Mouse (Mus musculus) right cerebral cortex, postnatal 25 days (tissue): Measurements from ENCODE around the gene Cbx4.
A peak's percentile ranks its signal among the peaks of the same experiment; 100 is the strongest.
"Not testable (repeated sequence)": the region's sequence is repeated elsewhere in the genome, so short reads cannot be mapped to it uniquely, and the experiment has no call there.

Experiments
- DNase-seq: peaks from one replicate; pipeline ENCODE4 v3.0.0; 2022

Cbx4 gene

DNA sequence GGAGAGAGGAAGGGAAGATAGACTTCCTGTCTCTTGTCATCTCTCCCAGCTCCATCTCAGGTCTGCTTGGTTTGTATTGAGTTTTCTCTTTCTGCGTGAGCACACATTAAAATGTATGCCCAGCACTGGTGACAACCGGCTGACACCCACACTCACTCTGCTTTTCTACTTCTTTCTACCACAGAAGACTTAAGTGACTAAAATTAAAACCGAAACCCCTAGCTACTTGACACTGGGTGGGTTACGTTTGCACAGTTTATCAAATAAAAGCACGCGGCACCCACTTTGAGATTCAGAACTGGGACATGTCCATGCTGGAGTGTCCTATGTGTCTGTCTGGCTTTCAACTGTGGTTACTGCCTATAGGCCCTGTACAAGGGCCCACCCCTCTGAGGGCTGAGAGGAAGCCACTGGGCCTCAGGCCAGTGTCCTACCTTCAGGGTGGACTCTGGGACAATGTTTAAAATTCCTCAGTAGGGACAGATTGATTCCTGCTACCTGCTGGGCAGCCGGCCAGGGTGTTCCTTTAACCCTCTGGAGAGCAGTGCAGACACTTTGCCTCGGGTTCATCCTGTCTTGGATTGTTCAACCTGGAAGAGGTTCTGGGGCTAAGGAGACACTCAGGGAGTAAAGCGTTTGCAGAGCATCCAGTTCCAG lies 23.5 kb upstream of the Cbx4 start:
- DNase-seq = no peak

DNA sequence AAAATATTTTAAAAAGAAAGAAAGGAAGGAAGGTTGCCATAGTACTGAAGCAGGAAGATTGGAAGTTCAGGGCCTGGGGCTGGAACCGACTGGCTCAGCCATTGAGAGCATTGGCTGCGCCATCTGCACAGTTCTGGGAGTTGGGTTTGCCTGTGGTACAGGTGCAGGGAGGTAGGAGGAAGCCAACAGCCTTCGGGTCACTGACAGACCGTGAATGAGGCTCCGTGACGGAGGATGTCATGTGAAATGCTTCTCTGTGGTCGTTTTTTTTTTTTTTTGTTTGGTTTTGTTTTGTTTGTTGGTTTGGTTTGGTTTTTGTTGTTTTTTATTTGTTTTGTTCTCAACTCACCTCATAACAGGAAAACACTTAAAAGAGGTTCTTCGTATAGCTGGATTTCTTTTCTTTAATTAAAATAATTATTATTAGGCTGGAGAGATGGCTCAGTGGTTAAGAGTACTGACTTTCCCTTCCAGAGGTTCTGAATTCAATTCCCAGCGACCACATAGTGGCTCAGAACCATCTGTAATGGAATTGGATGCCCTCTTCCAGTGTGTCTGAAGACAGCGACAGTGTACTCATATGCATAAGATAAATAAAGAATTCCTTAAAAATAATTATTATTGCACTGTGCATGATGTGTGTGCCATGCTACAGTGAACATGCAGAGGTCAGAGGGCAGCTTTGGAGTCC lies 22.7 kb upstream of the Cbx4 start:
- no peak for DNase-seq

GRCm38 (mm10) chr11:119106289-119106688 lies 20.3 kb upstream of the Cbx4 start:
- no peak for DNase-seq

DNA sequence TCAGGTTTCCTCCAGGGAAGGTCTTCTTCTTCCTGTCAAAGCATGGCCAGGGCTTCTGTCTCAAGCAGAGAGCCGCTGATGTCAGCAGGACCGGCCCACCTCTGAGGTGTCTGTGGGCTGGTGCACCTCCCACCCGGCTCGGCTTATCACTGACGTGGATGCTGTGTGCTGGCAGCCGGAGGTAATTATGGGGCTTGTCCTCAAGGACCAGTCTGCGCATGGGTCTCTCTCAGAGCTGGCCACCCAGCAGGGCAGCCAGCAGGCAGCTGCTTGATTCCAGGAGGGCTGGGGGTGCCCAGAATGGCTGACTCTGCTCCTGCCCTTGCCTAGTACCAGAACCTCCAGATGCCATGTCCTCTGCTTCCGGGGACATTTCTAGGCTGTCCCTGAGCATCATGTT lies 19.7 kb upstream of the Cbx4 start:
- no peak for DNase-seq

DNA sequence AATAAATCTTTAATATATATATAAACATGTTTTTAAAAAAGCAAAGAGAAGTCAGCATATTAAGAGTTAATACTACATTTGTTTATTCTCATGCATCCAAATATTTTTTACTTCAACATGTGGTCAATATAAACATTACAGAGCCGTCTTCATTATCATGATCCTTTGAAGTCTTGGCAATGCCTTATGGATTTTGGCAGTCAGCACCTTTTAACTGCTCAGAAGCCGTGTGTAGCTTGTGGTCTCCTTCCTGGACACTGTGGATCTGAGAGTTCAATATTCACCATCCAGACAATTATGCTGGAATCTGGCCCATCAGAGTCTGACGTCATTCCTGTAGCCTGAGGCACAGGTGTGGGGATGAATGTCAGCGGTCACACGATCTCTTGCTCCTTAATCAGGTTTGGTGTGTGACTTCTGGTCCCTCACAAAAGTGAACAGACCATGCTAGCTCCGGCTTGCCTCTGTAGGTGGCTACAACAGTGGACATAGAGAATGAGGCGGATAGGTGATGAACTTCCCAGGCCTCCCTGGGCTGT lies 19.1 kb upstream of the Cbx4 start:
- no peak for DNase-seq

- DNase-seq = no peak
Measured at GRCm38 (mm10) chr11:119103991-119104390, 18.0 kb upstream of the Cbx4 start.

- DNase-seq = not testable (repeated sequence)
Measured at GRCm38 (mm10) chr11:119100355-119100754, 14.3 kb upstream of the Cbx4 start.

- no peak for DNase-seq
Measured at GRCm38 (mm10) chr11:119098202-119098601, 12.2 kb upstream of the Cbx4 start.

- no peak for DNase-seq
Measured at GRCm38 (mm10) chr11:119095441-119095840, 9.4 kb upstream of the Cbx4 start.

- DNase-seq = no peak
Measured at GRCm38 (mm10) chr11:119093322-119093721, 7.3 kb upstream of the Cbx4 start.

- DNase-seq = no peak
Measured at GRCm38 (mm10) chr11:119092286-119092685, 6.3 kb upstream of the Cbx4 start.

- no peak for DNase-seq
Measured at GRCm38 (mm10) chr11:119091598-119091991, 5.6 kb upstream of the Cbx4 start.

- no peak for DNase-seq
Measured at GRCm38 (mm10) chr11:119090961-119091597, 5.1 kb upstream of the Cbx4 start.

- no peak for DNase-seq
Measured at GRCm38 (mm10) chr11:119090076-119090960, 4.3 kb upstream of the Cbx4 start.

- no peak for DNase-seq
Measured at GRCm38 (mm10) chr11:119089235-119090075, 3.4 kb upstream of the Cbx4 start.

DNA sequence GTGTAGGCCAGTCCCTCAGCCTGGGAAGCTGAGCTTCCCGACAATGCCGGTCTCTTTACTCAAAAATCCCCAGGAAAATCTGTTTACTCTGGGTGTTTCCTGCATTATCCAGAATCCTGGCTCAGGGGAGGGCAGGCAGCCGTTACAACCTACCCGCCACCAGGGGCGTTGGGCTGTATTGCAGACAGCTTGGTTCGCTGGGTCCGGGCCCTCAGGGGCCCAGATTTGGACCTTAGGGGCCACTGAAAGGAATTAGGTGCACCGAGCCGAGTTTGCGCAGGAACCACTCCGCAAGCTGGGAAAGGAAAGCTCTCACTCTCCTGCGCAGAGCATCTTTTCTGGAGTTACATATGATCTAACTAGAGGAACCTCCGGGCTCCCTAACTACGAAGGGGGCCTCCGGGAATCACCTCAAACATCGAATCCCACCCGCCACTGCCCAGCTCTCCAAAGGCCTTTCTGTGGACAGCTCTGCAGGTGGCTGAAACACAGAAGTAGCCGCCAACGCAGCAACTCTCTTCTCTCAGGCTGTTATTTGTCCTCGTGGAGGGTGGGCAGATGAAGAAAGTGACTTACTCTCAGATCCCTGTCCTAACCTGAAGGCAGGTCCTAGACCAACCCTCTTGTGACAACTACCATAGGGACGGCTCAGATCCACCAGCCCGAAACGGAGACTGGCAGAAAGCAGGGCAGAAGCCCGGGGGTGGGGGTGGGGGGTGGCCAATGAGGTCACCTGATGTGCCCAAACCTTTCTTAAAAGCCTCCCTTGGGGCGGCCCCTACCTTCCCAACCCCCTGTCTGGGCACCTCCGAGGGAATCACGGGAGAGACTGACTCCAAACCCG lies 2.6 kb upstream of the Cbx4 start:
- no peak for DNase-seq

GRCm38 (mm10) chr11:119087301-119088082 lies 1.5 kb upstream of the Cbx4 start:
- DNase-seq = no peak

GRCm38 (mm10) chr11:119085279-119086062 lies 550 bp downstream of the Cbx4 start:
- DNase-seq = peak; percentile 78
